Mouse (Mus musculus) C2C12 (cell line): Measurements from ENCODE around the gene Nol12. TPM values are rescaled to one million over a fixed set of nuclear protein-coding genes. Genes with fewer than 3 reads are reported as not detected.

Source experiments
- H3K27me3 ChIP-seq: one replicate; pipeline ENCODE4 v1.6.1; 2011; ENCODE audit not compliant: control insufficient read depth, insufficient read depth, insufficient read length
- H3K36me3 ChIP-seq: one replicate; pipeline ENCODE4 v1.6.1; 2011; ENCODE audit not compliant: control insufficient read depth, insufficient read depth
- H3K4me3 ChIP-seq: one replicate; pipeline ENCODE4 v1.5.1; 2011; ENCODE audit warnings: mild to moderate bottlenecking, control low read depth; ENCODE audit not compliant: poor library complexity, insufficient read depth, severe bottlenecking
- H3K79me2 ChIP-seq: one replicate; pipeline ENCODE4 v1.6.1; 2011; ENCODE audit not compliant: control insufficient read depth, insufficient read depth
- H3K79me3 ChIP-seq: one replicate; pipeline ENCODE4 v1.6.1; 2011; ENCODE audit warnings: low read depth, control low read depth
- H3ac ChIP-seq: one replicate; pipeline ENCODE3; 2011; ENCODE audit warnings: low read depth; ENCODE audit not compliant: control insufficient read depth, insufficient read length
- CEBPB ChIP-seq: IDR thresholded peaks from one replicate; pipeline ENCODE4 v1.6.1; 2011; ENCODE audit warnings: low read depth, mild to moderate bottlenecking, control low read depth, moderate library complexity
- CTCF ChIP-seq: IDR thresholded peaks from one replicate; pipeline ENCODE4 v1.5.1; 2011; ENCODE audit not compliant: control insufficient read depth, insufficient read depth, insufficient read length
- FOSL1 ChIP-seq: IDR thresholded peaks from one replicate; pipeline ENCODE4 v1.8.0; 2011; ENCODE audit warnings: mild to moderate bottlenecking, low read length; ENCODE audit not compliant: poor library complexity, insufficient read depth, severe bottlenecking
- MAX ChIP-seq: IDR thresholded peaks from one replicate; pipeline ENCODE4 v1.6.1; 2011; ENCODE audit warnings: mild to moderate bottlenecking, control low read depth
- MYOD1 ChIP-seq: IDR thresholded peaks from one replicate; pipeline ENCODE4 v1.6.1; 2011; ENCODE audit warnings: low read depth; ENCODE audit not compliant: control insufficient read depth, insufficient read length
- MYOG ChIP-seq: IDR thresholded peaks from one replicate; pipeline ENCODE4 v1.6.1; 2011; ENCODE audit not compliant: control insufficient read depth, insufficient read length; ENCODE audit errors: extremely low read depth
- USF1 ChIP-seq: IDR thresholded peaks from one replicate; pipeline ENCODE4 v1.6.1; 2011; ENCODE audit warnings: low read depth, mild to moderate bottlenecking, control low read depth, moderate library complexity
- polyA plus RNA-seq: library from polyadenylated mRNA; unstranded; fragments of >200 nt; fragmentation: generic; extraction: Trizol; gene quantifications from one replicate; pipeline ENCODE4 v1.2.1, GENCODE M21; 2012; ENCODE audit warnings: missing spikeins

Gene Nol12
- polyA plus RNA-seq, 1 experiment = 108 TPM

GRCm38 (mm10) chr15:78901422-78901789 lies 33.3 kb upstream of the Nol12 start:
- H3K36me3 ChIP-seq = peaks cover 17% of the 10 kb centered on the region
- H3K79me2 ChIP-seq = no peaks in the 10 kb centered on the region
- TF ChIP-seq MAX (no peak), USF1 (no peak)
- H3ac ChIP-seq = no peak overlapping the region
- H3K79me3 ChIP-seq = no peaks in the 10 kb centered on the region
- no peak overlapping the region for H3K4me3 ChIP-seq
- H3K27me3 ChIP-seq = no peaks in the 10 kb centered on the region

GRCm38 (mm10) chr15:78903243-78903642 lies 31.5 kb upstream of the Nol12 start:
- no peak for TF ChIP-seq CEBPB
- TF ChIP-seq CTCF = peak; percentile 50
- H3ac ChIP-seq = peak overlapping the region; percentile 60
- H3K27me3 ChIP-seq = no peaks in the 10 kb centered on the region
- no peaks in the 10 kb centered on the region for H3K79me3 ChIP-seq
- H3K36me3 ChIP-seq = peaks cover 22% of the 10 kb centered on the region
- no peaks in the 10 kb centered on the region for H3K79me2 ChIP-seq
- H3K4me3 ChIP-seq = no peak overlapping the region

- no peaks in the 10 kb centered on the region for H3K79me3 ChIP-seq
- H3K4me3 ChIP-seq = no peak overlapping the region
- H3K79me2 ChIP-seq = no peaks in the 10 kb centered on the region
- no peaks in the 10 kb centered on the region for H3K27me3 ChIP-seq
- peaks cover 37% of the 10 kb centered on the region for H3K36me3 ChIP-seq
- no peak overlapping the region for H3ac ChIP-seq
- TF ChIP-seq USF1 (no peak), CEBPB (no peak)
These were observed 26.3 kb upstream of the Nol12 start for GRCm38 (mm10) chr15:78908399-78908798.

GRCm38 (mm10) chr15:78908982-78909381 lies 25.8 kb upstream of the Nol12 start:
- TF ChIP-seq MAX (no peak), CTCF (no peak), CEBPB (no peak), USF1 (no peak), MYOD1 (no peak), MYOG (no peak), FOSL1 (no peak)
- peaks cover under 1% of the 10 kb centered on the region for H3K79me2 ChIP-seq
- no peak overlapping the region for H3K4me3 ChIP-seq
- H3K36me3 ChIP-seq = peaks cover 37% of the 10 kb centered on the region
- no peak overlapping the region for H3ac ChIP-seq
- H3K79me3 ChIP-seq = no peaks in the 10 kb centered on the region
- no peaks in the 10 kb centered on the region for H3K27me3 ChIP-seq

GRCm38 (mm10) chr15:78912040-78912439 lies 22.7 kb upstream of the Nol12 start:
- H3K79me2 ChIP-seq = peaks cover 31% of the 10 kb centered on the region
- H3K36me3 ChIP-seq = peaks cover 18% of the 10 kb centered on the region
- TF ChIP-seq MYOD1 (no peak), CTCF (peak; percentile 8)
- H3ac ChIP-seq = no peak overlapping the region
- no peaks in the 10 kb centered on the region for H3K27me3 ChIP-seq
- no peak overlapping the region for H3K4me3 ChIP-seq
- peaks cover 10% of the 10 kb centered on the region for H3K79me3 ChIP-seq

GRCm38 (mm10) chr15:78913632-78914090 lies 21.1 kb upstream of the Nol12 start, which contains the start of gene Pdxp:
Gene Pdxp (plus strand): TSS chr15:78913919.
- TF ChIP-seq MYOG (no peak), MAX (peak; percentile 99), CTCF (no peak), USF1 (no peak)
- Histone ChIP-seq H3K27me3 (no peaks in the 10 kb centered on the region), H3K4me3 (peak within 1 kb of the TSS; percentile 69), H3K36me3 (peaks cover 24% of the 10 kb centered on the region), H3K79me3 (peaks cover 10% of the 10 kb centered on the region), H3K79me2 (peaks cover 37% of the 10 kb centered on the region), H3ac (peak within 1 kb of the TSS; percentile 60)
